In the genomic region with DNA sequence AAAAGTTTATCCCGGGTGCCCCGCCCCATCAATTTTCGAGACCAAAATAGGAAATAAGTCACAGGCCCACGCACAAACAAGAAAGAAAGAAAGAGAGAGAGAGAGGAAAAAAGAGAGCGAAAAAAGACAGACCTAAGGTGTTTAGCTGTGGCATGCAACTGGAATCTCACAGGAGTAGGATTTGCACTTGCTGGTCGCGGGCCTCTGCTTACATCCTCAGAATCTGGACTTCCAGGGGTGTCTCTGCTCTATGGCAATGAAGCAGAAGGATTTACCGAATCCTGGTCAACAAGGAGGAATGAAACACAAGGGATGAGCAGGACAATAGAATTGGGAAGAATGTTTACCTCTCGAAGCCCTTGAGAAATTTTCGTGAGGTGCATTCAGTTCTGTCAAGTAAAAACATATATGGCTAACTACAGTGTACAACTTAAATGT, we compare ENCODE assay signal across 8 mouse cellular contexts. TPM values are rescaled to one million over a fixed set of nuclear protein-coding genes. Genes with fewer than 3 reads are reported as not detected.
DNase-seq lines count a peak whose midpoint lies in the region; ATAC-seq and TF ChIP-seq lines count a peak whose summit lies in the region.

No protein-coding gene starts in this region.

- no peaks in the 10 kb centered on the region for H3K36me3 ChIP-seq in testis, adult 2 months (ENCODE audit: control insufficient read depth, insufficient read depth, low read length)
- H3K36me3 ChIP-seq in limb, embryonic 15.5 days: no peaks in the 10 kb centered on the region

- H3K27me3 ChIP-seq in cerebellum, adult 2 months (ENCODE audit: control insufficient read depth, insufficient read depth, low read length): no peaks in the 10 kb centered on the region
- H3K27me3 ChIP-seq in testis, adult 2 months (ENCODE audit: control insufficient read depth, insufficient read depth, low read length): no peaks in the 10 kb centered on the region
- H3K27me3 ChIP-seq in limb, embryonic 15.5 days: no peaks in the 10 kb centered on the region

- peak overlapping the region; percentile 84 for H3K9ac ChIP-seq in limb, embryonic 15.5 days

- H3K4me3 ChIP-seq in cerebellum, adult 2 months (replicated peaks; ENCODE audit: insufficient read depth, low read depth, low read length): peak overlapping the region; percentile 94
- H3K4me3 ChIP-seq in testis, adult 2 months (ENCODE audit: control insufficient read depth, low read depth, low read length): peak overlapping the region; percentile 97
- H3K4me3 ChIP-seq in limb, embryonic 15.5 days: peak overlapping the region; percentile 75

- no peak for TF ChIP-seq POLR2A in cerebellum, adult 2 months (IDR thresholded peaks at IDR 0.05; ENCODE audit: borderline replicate concordance, insufficient read depth, low read length)
- TF ChIP-seq POLR2A in testis, adult 2 months (IDR thresholded peaks at IDR 0.05; ENCODE audit: control insufficient read depth, low read depth, low read length): no peak

- H3K4me2 ChIP-seq in limb, embryonic 15.5 days: peak overlapping the region; percentile 48

- no peaks in the 10 kb centered on the region for H3K9me3 ChIP-seq in limb, embryonic 15.5 days

- no peaks in the 10 kb centered on the region for H3K4me1 ChIP-seq in cerebellum, adult 2 months (ENCODE audit: control insufficient read depth, insufficient read depth, low read length)
- peaks cover 2% of the 10 kb centered on the region for H3K4me1 ChIP-seq in testis, adult 2 months (ENCODE audit: control insufficient read depth, insufficient read depth, low read length)
- H3K4me1 ChIP-seq in limb, embryonic 15.5 days: peaks cover 5% of the 10 kb centered on the region

- WGBS in cerebellum, adult 2 months: 14% methylated on average over 10 of the region's 10 CpGs
- WGBS in limb, embryonic 15.5 days: 18% methylated on average over 10 of the region's 10 CpGs

- ATAC-seq in limb, embryonic 15.5 days (ENCODE audit: insufficient number of reproducible peaks, low FRiP score, low TSS enrichment, low read depth): no peak

- DNase-seq in cerebellum, adult 2 months: no peak
- DNase-seq in cerebellum, adult 8-10 months: no peak
- DNase-seq in testis, postnatal 10 days (ENCODE audit: low spot score): no peak
- DNase-seq in yolk sac, embryonic 10.5 days (ENCODE audit: low spot score): peak; percentile 27
- DNase-seq in adrenal gland, postnatal 36 days: no peak
- DNase-seq in testis, postnatal 14 days (ENCODE audit: low spot score): no peak

- peak overlapping the region; percentile 77 for H3K27ac ChIP-seq in cerebellum, adult 2 months (ENCODE audit: insufficient read depth, low read length)
- peak overlapping the region; percentile 93 for H3K27ac ChIP-seq in testis, adult 2 months (ENCODE audit: control insufficient read depth, insufficient read depth, low read depth, low read length)
- peak overlapping the region; percentile 94 for H3K27ac ChIP-seq in limb, embryonic 15.5 days

- no peak for TF ChIP-seq CTCF in cerebellum, adult 2 months (IDR thresholded peaks at IDR 0.05; ENCODE audit: borderline replicate concordance, insufficient read depth, low read depth, low read length)
- TF ChIP-seq CTCF in testis, adult 2 months (IDR thresholded peaks at IDR 0.05; ENCODE audit: control insufficient read depth, insufficient read depth, insufficient replicate concordance, low read depth, low read length): no peak

RNA-seq across cellular contexts. Expression of a gene that starts 0.6 kb away (rescaled TPM):
- polyA plus RNA-seq in cerebellum, adult 2 months (2012; rRNA removed): 60.6 and 63.1 TPM in 2 replicates
- polyA plus RNA-seq in testis, adult 2 months (2012; rRNA removed): 12.9 and 14.4 TPM in 2 replicates
- 6.7 and 7.2 TPM in 2 replicates for polyA plus RNA-seq in limb, embryonic 15.5 days (2015; fragmentation: Nextera tagmentation; extraction: Ambion mirVana)
- total RNA-seq in adrenal gland, postnatal 36 days (2021): 10 to 100 TPM; 14.1 to 14.6 TPM

RNA-seq across cellular contexts. Expression of a gene that starts 14.9 kb away (rescaled TPM):
- polyA plus RNA-seq in cerebellum, adult 2 months (2012; rRNA removed): not detected in 2 replicates
- 0.28 and 0.47 TPM in 2 replicates for polyA plus RNA-seq in testis, adult 2 months (2012; rRNA removed)
- polyA plus RNA-seq in limb, embryonic 15.5 days (2015; fragmentation: Nextera tagmentation; extraction: Ambion mirVana): 13.2 and 51.7 TPM in 2 replicates
- total RNA-seq in adrenal gland, postnatal 36 days (2021): not detected

RNA-seq across cellular contexts. Expression of a gene that starts 26.7 kb away (rescaled TPM):
- 0.08 and 0.13 TPM in 2 replicates for polyA plus RNA-seq in cerebellum, adult 2 months (2012; rRNA removed)
- 0.38 and 0.60 TPM in 2 replicates for polyA plus RNA-seq in testis, adult 2 months (2012; rRNA removed)
- 20.6 and 45.9 TPM in 2 replicates for polyA plus RNA-seq in limb, embryonic 15.5 days (2015; fragmentation: Nextera tagmentation; extraction: Ambion mirVana)
- under 1 TPM; 0.30 TPM for total RNA-seq in adrenal gland, postnatal 36 days (2021)

RNA-seq across cellular contexts. Expression of a gene that starts 32.7 kb away (rescaled TPM):
- 93.3 and 116 TPM in 2 replicates for polyA plus RNA-seq in cerebellum, adult 2 months (2012; rRNA removed)
- polyA plus RNA-seq in testis, adult 2 months (2012; rRNA removed): 78.2 and 80.7 TPM in 2 replicates
- polyA plus RNA-seq in limb, embryonic 15.5 days (2015; fragmentation: Nextera tagmentation; extraction: Ambion mirVana): 79.3 and 80.3 TPM in 2 replicates
- 100 to 1,000 TPM; 129 to 143 TPM for total RNA-seq in adrenal gland, postnatal 36 days (2021)

RNA-seq across cellular contexts. Expression of a gene that starts 53.3 kb away (rescaled TPM):
- polyA plus RNA-seq in cerebellum, adult 2 months (2012; rRNA removed): 15.9 and 17.1 TPM in 2 replicates
- 2.1 and 2.3 TPM in 2 replicates for polyA plus RNA-seq in testis, adult 2 months (2012; rRNA removed)
- 31.9 and 33.5 TPM in 2 replicates for polyA plus RNA-seq in limb, embryonic 15.5 days (2015; fragmentation: Nextera tagmentation; extraction: Ambion mirVana)
- total RNA-seq in adrenal gland, postnatal 36 days (2021): 10 to 100 TPM; 17.8 to 21.4 TPM

Comparison
In these comparisons a context has a peak if more than half of its experiments do, and no peak if none do; other contexts are left out.
1. RNA of a gene that starts 26.7 kb away (polyA plus RNA-seq): 20.6 to 45.9 TPM in limb, embryonic 15.5 days; 0.38 to 0.60 TPM in testis, adult 2 months and 0.08 to 0.13 TPM in cerebellum, adult 2 months; every median in the first group is over 10 times any median in the second.
2. Peak in every context shown above with its lines, with median percentiles within 50 percentile points of each other: H3K27ac ChIP-seq and H3K4me3 ChIP-seq.